In the genomic region with DNA sequence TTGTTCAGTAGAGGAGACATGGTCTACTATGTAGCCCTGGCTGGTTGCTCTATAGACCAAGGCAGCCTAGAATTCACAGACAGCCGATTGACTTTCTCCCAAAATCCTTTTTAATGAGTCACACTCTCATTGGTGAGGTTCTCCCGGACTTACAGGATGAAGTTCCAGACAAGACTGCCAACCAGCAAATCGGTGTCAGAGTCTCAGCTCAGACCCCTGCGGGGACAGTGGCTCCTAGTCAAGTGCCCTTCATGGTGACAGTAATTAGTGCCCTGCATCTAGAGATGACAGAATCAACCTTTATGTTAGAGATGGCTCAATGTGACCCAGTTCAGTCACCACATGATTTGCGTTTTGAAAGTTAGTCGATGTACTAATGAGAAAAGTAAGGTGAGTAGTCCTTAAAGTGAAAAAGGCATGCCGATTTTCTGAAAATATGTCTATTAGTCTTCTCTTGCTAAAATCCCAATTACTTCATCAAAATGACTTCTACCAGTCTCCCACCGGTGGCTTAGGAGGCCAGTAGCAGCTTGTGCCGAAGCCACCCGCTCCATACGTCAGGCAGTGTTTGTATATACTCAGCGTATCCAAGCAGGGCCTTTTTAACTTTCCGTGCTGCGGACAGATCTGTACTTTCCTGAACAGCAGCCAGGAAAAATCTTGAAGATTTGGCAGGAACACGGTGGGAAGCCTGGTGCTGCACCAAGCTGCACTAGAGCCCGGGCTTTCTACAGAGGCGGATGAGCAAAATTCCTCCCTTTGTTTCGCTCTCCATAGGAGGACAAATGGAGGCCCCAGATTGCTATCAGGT, we compare ENCODE assay signal across 8 mouse cellular contexts.
DNase-seq lines count a peak whose midpoint lies in the region; ATAC-seq and TF ChIP-seq lines count a peak whose summit lies in the region.

No protein-coding gene starts in this region.

- TF ChIP-seq CTCF in brain, embryonic 14.5 days (IDR thresholded peaks at IDR 0.05; ENCODE audit: borderline replicate concordance, extremely low read depth, insufficient read depth, insufficient read length): no peak

- intact Hi-C loops in left cerebral cortex, postnatal 36 days (cut with DNase I): loop anchor here (10.0 kb wide), 1 partner anchor 115 kb away; the partner anchor contains the start of gene Cav2

- H3K4me2 ChIP-seq in hindbrain, embryonic 13.5 days: peak overlapping the region; percentile 38
- peak overlapping the region; percentile 42 for H3K4me2 ChIP-seq in neural tube, embryonic 13.5 days

- TF ChIP-seq POLR2A in brain, embryonic 14.5 days (IDR thresholded peaks at IDR 0.05; ENCODE audit: borderline replicate concordance, extremely low read depth, insufficient read depth, insufficient read length, poor library complexity, severe bottlenecking): no peak

- H3K27ac ChIP-seq in hindbrain, embryonic 13.5 days: peak overlapping the region; percentile 73
- peak overlapping the region; percentile 62; the same call in 1 of the 2 replicates for H3K27ac ChIP-seq in neural tube, embryonic 13.5 days (replicated peaks)

- no peaks in the 10 kb centered on the region for H3K36me3 ChIP-seq in hindbrain, embryonic 13.5 days
- H3K36me3 ChIP-seq in neural tube, embryonic 13.5 days: no peaks in the 10 kb centered on the region

- H3K27me3 ChIP-seq in hindbrain, embryonic 13.5 days: 0 out of 2 replicates have a peak, but pooled peaks cover 4% of the 10 kb centered on the region
- no peaks in the 10 kb centered on the region for H3K27me3 ChIP-seq in neural tube, embryonic 13.5 days

- H3K9ac ChIP-seq in hindbrain, embryonic 13.5 days: peak overlapping the region; percentile 24; the same call in 1 of the 2 replicates
- no peak overlapping the region for H3K9ac ChIP-seq in neural tube, embryonic 13.5 days

- DNase-seq in 3134 (ENCODE audit: extremely low read depth, insufficient read length, low spot score): peak; percentile 75
- peak; percentile 93 for DNase-seq in brain, embryonic 14.5 days (ENCODE audit: low read depth)
- DNase-seq in gastrocnemius, adult 8-10 months (ENCODE audit: low spot score in 2 of 2): peak; percentile 23 to 40
- peak; percentile 49 to 64 for DNase-seq in left cerebral cortex, postnatal 36 days (ENCODE audit: low spot score in 2 of 2)
- peak; percentile 33 to 55 for DNase-seq in urinary bladder, postnatal 36 days (ENCODE audit: low spot score in 2 of 2)

- WGBS in hindbrain, embryonic 13.5 days: 39% methylated on average over 18 of the region's 18 CpGs
- 50% methylated on average over 18 of the region's 18 CpGs for WGBS in neural tube, embryonic 13.5 days

- H3K4me3 ChIP-seq in hindbrain, embryonic 13.5 days: 0 out of 2 replicates have a peak overlapping the region, but pooled peaks have one; percentile 8
- no peak overlapping the region for H3K4me3 ChIP-seq in neural tube, embryonic 13.5 days

- H3K4me1 ChIP-seq in hindbrain, embryonic 13.5 days (replicated peaks): peaks cover 32% of the 10 kb centered on the region
- H3K4me1 ChIP-seq in neural tube, embryonic 13.5 days (replicated peaks): peaks cover 30% of the 10 kb centered on the region

- peak; percentile 59 for ATAC-seq in hindbrain, embryonic 13.5 days (ENCODE audit: low FRiP score)
- ATAC-seq in neural tube, embryonic 13.5 days (ENCODE audit: low read depth): peak; percentile 50; the same call in 1 of the 2 replicates
- no peak; the same call in none of the 2 replicates for ATAC-seq in megakaryocyte-erythroid progenitor cell, adult 5-6 weeks (replicated peaks; ENCODE audit: low FRiP score, low TSS enrichment, poor library complexity, severe bottlenecking)

- H3K9me3 ChIP-seq in hindbrain, embryonic 13.5 days: no peaks in the 10 kb centered on the region
- no peaks in the 10 kb centered on the region for H3K9me3 ChIP-seq in neural tube, embryonic 13.5 days

Comparison
In these comparisons a context has a peak if more than half of its experiments do, and no peak if none do; other contexts are left out.
1. DNase-seq: peak in every context shown above with its lines; median percentile 93 in brain, embryonic 14.5 days; 75 in 3134; 56 in left cerebral cortex, postnatal 36 days; 44 in urinary bladder, postnatal 36 days; 32 in gastrocnemius, adult 8-10 months.